Mouse (Mus musculus) heart, postnatal 10 days (tissue): ENCODE measurements around the gene Hspa1l. TPM values are rescaled to one million over a fixed set of nuclear protein-coding genes. Genes with fewer than 3 reads are reported as not detected.
A peak's percentile ranks its signal among the peaks of the same experiment; 100 is the strongest.

Experiments used
- DNase-seq, 2 experiments: peaks; one replicate each; pipeline ENCODE4 v3.0.0; 2021
- intact Hi-C: fragments of 180-260 bp; cut with DNase I; formaldehyde crosslinking; loops from one replicate; pipeline ENCODE4 v1.15.1; 2025
- total RNA-seq, 2 experiments: library from RNA; stranded (reverse); gene quantifications; 2 replicates each; pipeline ENCODE4 v1.2.3; 2021

The Hspa1l gene
- total RNA-seq, 2 experiments from 2014 or later, result 4.0 to 4.1 TPM

DNA sequence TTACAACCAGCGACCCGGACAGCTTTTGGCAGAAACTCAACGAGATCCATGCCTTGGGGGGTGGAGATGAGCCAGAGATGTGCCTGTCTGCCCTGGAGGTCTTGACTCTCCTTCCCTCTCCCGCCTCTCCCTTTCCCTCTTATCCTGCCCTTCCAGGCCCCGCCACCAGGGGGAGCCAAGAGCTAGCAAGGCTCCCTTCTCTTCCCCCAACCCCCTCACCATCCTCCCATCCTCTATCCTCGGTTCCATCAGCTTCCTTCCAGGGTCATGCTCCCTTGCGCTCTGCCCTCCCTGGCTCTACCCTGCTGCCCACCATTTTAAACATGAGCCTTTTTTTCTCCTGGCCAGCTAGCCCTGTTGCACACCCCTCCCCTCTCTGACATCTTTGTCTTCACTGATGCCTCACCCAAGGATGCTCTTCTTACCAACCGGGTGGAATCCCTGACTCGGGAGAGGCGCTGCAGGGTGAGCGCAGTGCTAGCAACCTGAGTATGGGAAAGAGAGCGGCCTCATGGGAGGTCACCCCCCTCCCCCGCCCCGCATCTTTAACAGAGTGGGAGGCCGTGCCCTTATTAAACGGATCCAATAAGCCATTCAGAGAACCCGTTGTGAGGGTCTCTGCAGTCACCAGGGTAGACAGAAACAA lies 48.8 kb downstream of the Hspa1l start:
- peak; percentile 90 to 94 for DNase-seq
- intact Hi-C loops, result loop anchor here (1.0 to 2.0 kb wide), 3 partner anchors 38 to 85 kb away; partner anchors contain the start of genes Ddah2 and Ly6g6d

DNA sequence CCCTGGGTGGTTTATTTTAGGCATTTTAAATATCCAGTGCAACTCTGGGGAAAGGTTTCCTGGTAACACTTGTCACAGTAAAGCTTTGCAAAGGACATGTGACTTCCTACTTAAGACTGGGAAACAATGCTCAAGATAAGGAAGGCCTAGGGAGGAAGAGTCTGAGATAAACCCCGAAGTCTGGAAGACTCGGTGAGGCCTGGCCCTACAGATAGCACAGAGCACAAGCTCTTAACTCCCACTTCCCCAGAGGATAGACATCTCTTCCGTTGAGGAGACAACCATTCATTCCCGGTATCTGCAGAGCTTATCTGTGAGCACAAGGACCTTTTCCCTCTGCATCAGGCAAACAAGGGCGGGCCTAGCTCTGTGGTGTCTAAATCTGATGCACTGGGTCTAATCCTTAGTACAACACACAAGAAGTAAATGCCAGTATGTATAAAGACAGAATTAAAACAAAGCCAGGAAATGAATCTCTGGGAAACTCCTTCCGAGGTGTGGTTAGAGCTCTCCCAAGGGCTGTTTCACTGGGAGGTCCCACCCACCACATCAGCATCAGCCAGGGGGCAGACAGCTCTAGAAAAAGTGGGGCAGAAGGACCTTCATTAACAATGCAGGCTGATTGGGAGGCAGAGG lies 49.5 kb downstream of the Hspa1l start:
- peak; percentile 51 to 54 for DNase-seq
- intact Hi-C loops, result loop anchor here (1.0 to 2.0 kb wide), 3 partner anchors 37 to 84 kb away; partner anchors contain the start of genes Ddah2 and Ly6g6d

DNA sequence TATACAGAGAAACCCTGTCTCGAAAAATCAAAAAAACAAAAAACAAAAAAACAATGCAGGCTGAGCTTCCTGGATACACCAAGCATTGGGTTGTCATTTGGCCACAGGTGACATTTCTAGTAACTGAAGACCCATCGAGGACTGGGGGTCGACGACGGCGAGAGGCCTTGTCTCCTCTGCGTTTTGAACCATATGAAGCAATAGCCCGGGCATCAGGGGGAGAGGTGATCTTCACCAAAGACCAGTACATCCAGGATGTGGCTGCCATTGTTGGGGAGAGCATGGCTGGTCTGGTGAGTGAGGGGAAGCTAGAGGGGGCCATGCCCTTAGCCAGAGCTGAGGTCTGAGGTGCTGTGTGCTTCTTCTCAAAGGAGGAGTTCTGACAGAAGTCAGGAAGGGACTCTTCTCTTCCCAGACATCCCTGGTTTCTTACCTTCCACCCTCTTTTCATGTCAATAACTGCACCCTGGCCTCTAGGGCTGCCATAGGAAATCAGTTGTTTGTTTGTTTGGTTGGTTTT lies 50.1 kb downstream of the Hspa1l start:
- intact Hi-C loops, result no loop called here
- no peak for DNase-seq

DNA sequence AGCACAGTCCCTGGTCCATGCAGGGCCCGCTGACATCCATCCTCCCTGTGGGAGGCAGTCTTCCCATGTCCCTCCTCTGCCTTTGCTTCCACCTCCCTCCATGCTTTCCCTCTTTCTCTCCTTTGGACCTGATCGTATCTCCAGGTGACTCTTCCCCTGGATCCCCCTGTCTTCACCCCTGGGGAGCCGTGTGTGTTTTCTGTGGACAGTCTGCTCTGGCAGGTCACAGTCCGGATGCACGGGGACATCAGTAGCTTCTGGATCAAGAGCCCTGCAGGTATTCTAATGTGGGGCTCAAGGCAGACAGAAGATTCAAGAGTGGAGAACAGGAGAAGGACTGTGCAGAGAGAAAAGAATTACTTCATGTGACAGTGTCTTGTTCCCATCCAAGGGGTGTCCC lies 50.7 kb downstream of the Hspa1l start:
- no peak for DNase-seq
- intact Hi-C loops, result no loop called here

DNA sequence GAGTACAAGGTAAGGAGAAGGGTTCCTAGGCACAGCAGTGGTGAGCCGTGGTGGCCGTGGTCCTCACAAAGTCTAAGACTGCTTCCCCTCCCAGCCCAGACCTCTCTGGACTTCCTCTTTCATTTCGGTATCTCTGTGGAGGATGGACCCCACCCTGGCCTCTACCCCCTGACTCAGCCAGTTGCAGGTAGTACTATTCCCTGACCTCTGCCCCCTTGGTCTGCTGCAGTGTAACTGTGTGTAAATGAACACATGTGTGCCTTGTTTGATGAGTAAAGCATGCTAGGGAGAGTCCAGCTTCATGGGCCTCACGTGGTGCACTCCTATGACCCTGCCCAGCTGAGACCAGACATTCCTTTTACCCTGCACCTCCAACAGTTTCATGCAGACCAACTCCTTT lies 51.3 kb downstream of the Hspa1l start:
- intact Hi-C loops, result no loop called here
- no peak for DNase-seq

DNA sequence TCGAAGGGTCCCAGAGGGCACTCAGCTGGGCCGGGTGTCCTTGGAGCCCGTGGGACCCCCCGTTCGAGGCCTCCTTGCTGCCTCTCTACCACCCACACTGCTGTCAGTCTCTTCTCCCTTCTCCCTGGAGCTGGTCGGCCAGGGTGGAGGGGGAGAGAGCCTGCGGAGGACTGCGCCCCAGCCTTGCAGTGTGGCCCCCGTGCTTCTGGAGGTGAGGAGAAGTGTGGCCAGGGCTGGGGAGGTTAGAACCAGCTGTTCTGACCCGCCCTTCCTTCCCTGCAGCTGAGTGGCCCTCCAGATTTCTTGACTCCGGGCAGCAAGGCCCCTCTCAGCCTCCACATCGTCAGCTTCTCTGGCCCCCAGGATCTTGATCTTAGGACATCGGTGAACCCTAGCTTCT lies 51.8 kb downstream of the Hspa1l start:
- intact Hi-C loops, result no loop called here
- no peak for DNase-seq

DNA sequence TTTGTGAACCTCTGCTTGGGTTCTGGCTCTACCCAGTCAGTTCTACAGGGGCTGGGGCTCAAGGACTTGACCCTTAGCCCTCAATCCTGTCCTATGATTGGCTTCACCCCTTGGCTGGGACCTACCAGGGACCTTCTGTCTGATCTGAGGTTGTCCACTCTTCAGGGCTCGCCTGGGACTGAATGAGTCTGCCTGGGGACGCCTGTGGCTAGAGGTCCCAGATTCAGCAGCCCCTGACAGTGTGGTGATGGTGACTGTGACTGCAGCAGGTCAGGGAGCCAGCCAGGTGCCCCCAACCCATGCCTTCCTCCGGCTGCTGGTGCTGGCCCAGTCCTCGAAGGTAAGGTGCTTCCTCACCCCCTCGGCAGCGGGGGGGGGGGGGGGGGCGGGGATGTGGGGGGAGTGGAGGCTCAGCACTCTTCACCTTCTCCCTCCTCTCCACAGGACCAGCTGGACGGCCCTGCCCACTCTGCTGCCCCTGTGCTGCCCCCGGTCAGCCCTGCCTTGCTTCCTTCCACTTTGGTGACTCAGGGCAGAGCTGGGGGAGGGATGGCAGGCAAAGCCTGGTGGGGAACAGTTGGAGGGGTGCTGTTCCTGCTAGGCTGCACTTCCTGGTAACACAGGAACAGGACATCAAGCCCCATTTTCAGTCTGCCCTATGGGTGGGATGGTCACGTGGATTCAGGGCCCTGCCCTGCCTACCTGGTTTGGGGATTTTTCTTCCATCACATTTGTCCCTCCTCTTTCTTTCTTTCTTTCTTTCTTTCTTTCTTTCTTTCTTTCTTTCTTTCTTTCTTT lies 52.4 kb downstream of the Hspa1l start:
- intact Hi-C loops, result no loop called here
- DNase-seq, result no peak

DNA sequence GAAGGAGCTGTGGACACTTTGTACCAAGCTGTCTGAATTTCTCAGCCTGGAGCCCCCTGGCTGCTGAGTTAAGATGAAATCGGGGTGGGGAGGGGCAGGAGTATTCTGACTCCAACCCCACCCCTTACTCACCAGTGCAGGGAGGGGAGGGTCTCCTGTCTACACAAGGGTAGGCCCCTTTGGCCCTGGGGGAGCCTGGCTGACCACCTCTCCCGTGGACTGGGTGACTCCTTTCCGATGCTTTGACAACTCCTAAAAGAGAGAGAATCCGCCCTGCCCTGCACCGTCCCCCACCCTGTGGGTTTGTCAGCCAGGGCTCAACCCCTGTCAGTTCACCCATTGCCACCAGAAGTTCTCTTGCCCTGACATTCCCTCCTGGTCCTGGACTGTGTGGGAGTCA lies 53.7 kb downstream of the Hspa1l start:
- no peak for DNase-seq
- intact Hi-C loops, result no loop called here

DNA sequence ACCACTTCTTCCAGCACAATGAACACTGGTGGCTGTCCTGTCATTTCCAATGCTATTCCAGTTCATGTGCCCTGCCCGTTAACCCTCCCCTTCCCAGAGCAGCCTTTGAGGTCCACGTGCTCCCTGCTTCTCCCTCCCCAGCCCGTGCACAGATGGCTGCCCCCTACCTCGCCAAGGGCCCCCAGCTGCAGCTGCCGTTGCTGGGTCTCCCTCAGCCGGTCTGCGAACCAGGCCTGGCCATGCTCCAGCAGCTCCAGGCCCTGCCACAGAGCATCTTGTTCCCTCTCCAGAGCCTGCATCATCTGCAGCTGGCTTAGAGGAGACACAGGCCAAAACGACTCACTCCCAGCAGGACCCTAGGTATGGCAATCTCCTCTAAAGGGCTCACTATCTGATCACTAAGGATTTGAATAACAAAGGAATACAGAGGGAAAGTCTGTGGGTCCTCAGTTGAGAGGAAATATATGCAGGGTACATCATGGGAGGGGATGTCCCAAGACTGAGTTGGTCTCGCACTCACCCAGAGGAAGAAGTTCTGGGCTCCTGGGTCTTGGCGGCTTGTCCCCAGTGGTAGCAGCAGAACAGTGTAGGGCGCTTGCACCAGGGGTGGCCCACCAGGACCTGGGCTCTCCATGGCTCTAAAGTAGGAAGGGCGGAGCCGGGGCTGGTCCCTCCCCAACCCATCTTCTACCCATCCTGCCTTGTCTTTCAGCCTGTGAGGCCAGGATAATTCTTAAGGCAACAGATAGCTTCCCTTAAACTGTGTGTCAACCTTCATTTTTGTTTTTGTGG lies 55.0 kb downstream of the Hspa1l start, which contains the start of gene Sapcd1:
TSS of gene Sapcd1 (minus strand) at position 740 of the 792 bp plus-strand sequence.
- DNase-seq, result peak; percentile 54 to 60
- intact Hi-C loops, result loop anchor here (2.0 kb wide), 1 partner anchor 17 kb away; no protein-coding TSS in a partner anchor

DNA sequence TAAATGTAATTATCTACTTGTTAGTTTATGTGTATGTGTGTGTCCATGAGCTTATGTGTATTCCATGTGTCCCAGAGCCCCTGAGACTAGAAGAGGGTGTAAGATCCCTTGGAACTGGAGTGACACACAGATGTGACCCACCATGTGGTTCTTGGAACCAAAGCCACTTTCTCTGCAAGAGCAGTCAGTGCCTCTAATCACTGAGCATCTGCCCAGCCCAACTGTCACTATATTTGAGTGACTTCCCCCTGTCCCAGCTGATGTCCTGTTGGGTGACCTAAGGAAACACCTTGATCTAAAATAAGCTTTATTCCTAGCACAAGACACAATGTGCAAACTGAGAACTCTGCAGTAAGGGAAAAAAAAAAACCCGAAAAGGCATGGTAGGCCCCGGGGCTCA lies 55.8 kb downstream of the Hspa1l start:
- intact Hi-C loops, result loop anchor here (2.0 kb wide), 1 partner anchor 16 kb away; no protein-coding TSS in a partner anchor
- DNase-seq, result no peak

Other genes with a start within 250 kb of the Hspa1l start
- 10 to 100 TPM; 15.8 to 19.5 TPM for gene C4b, start 228.8 kb upstream of the Hspa1l start, total RNA-seq
- gene Cyp21a1, start 168.1 kb upstream of the Hspa1l start, total RNA-seq, result not detected
- gene Stk19, start 135.8 kb upstream of the Hspa1l start, total RNA-seq, result 10 to 100 TPM; 12.5 to 13.5 TPM
- 10 to 100 TPM; 16.9 to 20.5 TPM for gene Dxo, start 135.7 kb upstream of the Hspa1l start, total RNA-seq
- gene Skiv2l, start 122.5 kb upstream of the Hspa1l start, total RNA-seq, result 10 to 100 TPM; 27.6 to 29.3 TPM
- gene Nelfe, start 122.3 kb upstream of the Hspa1l start, total RNA-seq, result 10 to 100 TPM; 21.0 to 21.3 TPM
- gene Cfb, start 110.2 kb upstream of the Hspa1l start, total RNA-seq, result 1 to 10 TPM; 3.5 to 7.0 TPM
- 1 to 10 TPM; 5.5 to 9.3 TPM for gene Zbtb12, start 93.2 kb upstream of the Hspa1l start, total RNA-seq
- gene Gm20547, start 90.7 kb upstream of the Hspa1l start, total RNA-seq, result not detected
- gene C2, start 74.4 kb upstream of the Hspa1l start, total RNA-seq, result 1 to 10 TPM; 3.1 to 5.6 TPM
- gene Ehmt2, start 74.2 kb upstream of the Hspa1l start, total RNA-seq, result 10 to 100 TPM; 52.4 to 58.2 TPM
- gene Slc44a4, start 58.2 kb upstream of the Hspa1l start, total RNA-seq, result not detected
- 10 to 100 TPM; 12.2 to 12.6 TPM for gene Neu1, start 41.5 kb upstream of the Hspa1l start, total RNA-seq
- gene Hspa1b, start 13.5 kb upstream of the Hspa1l start, total RNA-seq, result 1 to 10 TPM; 3.9 to 4.5 TPM
- gene Gm20481, start 2.8 kb upstream of the Hspa1l start, total RNA-seq, result not detected
- gene Hspa1a, start 547 bp upstream of the Hspa1l start, total RNA-seq, result 1 to 10 TPM; 2.6 TPM
- gene Lsm2, start 9.2 kb downstream of the Hspa1l start, total RNA-seq, result 10 to 100 TPM; 28.8 to 31.7 TPM
- gene Vars, start 28.3 kb downstream of the Hspa1l start, total RNA-seq, result 10 to 100 TPM; 34.5 to 35.6 TPM
- gene Vwa7, start 43.9 kb downstream of the Hspa1l start, total RNA-seq, result 1 to 10 TPM; 3.3 to 3.8 TPM
- gene Sapcd1, start 55.3 kb downstream of the Hspa1l start, total RNA-seq, result under 1 TPM in 1 of 2 experiments, not detected in 1; 0.38 TPM
- gene Msh5, start 74.0 kb downstream of the Hspa1l start, total RNA-seq, result 1 to 10 TPM; 2.0 TPM
- 100 to 1,000 TPM; 115 to 118 TPM for gene Clic1, start 77.3 kb downstream of the Hspa1l start, total RNA-seq
- gene Ddah2, start 86.3 kb downstream of the Hspa1l start, total RNA-seq, result 10 to 100 TPM; 84.5 to 86.1 TPM
- not detected for gene Ly6g6c, start 92.7 kb downstream of the Hspa1l start, total RNA-seq
- under 1 TPM; 0.55 to 0.77 TPM for gene Mpig6b, start 93.5 kb downstream of the Hspa1l start, total RNA-seq
- under 1 TPM; 0.24 to 0.37 TPM for gene Ly6g6e, start 104.2 kb downstream of the Hspa1l start, total RNA-seq
- 1 to 10 TPM; 1.1 to 1.2 TPM for gene Ly6g6d, start 105.4 kb downstream of the Hspa1l start, total RNA-seq
- gene Ly6g6f, start 112.9 kb downstream of the Hspa1l start, total RNA-seq, result not detected
- gene Abhd16a, start 116.6 kb downstream of the Hspa1l start, total RNA-seq, result 10 to 100 TPM; 51.0 to 55.7 TPM
- not detected for gene Ly6g5c, start 135.6 kb downstream of the Hspa1l start, total RNA-seq
- under 1 TPM in 1 of 2 experiments, not detected in 1; 0.67 TPM for gene Ly6g5b, start 142.7 kb downstream of the Hspa1l start, total RNA-seq
- gene Gpank1, start 148.8 kb downstream of the Hspa1l start, total RNA-seq, result 1 to 10 TPM; 6.6 to 8.3 TPM
- 100 to 1,000 TPM; 183 to 187 TPM for gene Csnk2b, start 149.3 kb downstream of the Hspa1l start, total RNA-seq
- 10 to 100 TPM; 28.5 to 32.4 TPM for gene D17H6S53E, start 153.7 kb downstream of the Hspa1l start, total RNA-seq
- gene Apom, start 159.3 kb downstream of the Hspa1l start, total RNA-seq, result not detected
- 100 to 1,000 TPM; 285 to 291 TPM for gene Bag6, start 162.5 kb downstream of the Hspa1l start, total RNA-seq
- 100 to 1,000 TPM; 195 to 211 TPM for gene Prrc2a, start 192.2 kb downstream of the Hspa1l start, total RNA-seq
- 1 to 10 TPM; 2.9 to 4.6 TPM for gene Aif1, start 203.4 kb downstream of the Hspa1l start, total RNA-seq
- gene Lst1, start 215.7 kb downstream of the Hspa1l start, total RNA-seq, result 1 to 10 TPM; 2.8 to 4.5 TPM
- gene Ltb, start 221.7 kb downstream of the Hspa1l start, total RNA-seq, result 1 to 10 TPM in 1 of 2 experiments, under 1 TPM in 1; 0.94 to 1.2 TPM
- gene Tnf, start 229.3 kb downstream of the Hspa1l start, total RNA-seq, result under 1 TPM; 0.72 to 0.87 TPM
- under 1 TPM in 1 of 2 experiments, not detected in 1; 0.17 TPM for gene Lta, start 232.6 kb downstream of the Hspa1l start, total RNA-seq
- gene Gm16181, start 248.1 kb downstream of the Hspa1l start, total RNA-seq, result under 1 TPM in 1 of 2 experiments, not detected in 1; 0.84 TPM